In the genomic region with DNA sequence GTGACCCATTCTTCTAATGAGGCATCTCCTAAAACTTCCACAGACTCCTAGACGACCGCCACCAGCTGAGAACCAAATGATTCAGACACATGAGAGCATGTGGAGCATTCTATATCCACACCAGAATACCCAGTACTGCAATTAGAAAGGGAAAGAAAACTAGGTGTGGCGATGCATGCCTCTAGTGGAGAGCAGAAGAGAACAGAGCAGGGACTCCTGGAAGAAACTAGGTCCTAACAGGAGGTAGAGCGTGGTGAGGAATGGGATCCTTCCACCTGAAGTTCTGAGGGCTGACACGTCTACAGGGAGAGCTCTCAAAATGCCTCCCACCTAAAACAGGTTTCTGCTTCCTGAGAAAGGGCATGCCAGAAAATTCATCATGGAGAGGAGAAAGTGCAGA, we compare ENCODE assay signal across 27 mouse cellular contexts.
DNase-seq lines count a peak whose midpoint lies in the region; ATAC-seq and TF ChIP-seq lines count a peak whose summit lies in the region.
"Had no signal": no experiment of that assay in that cellular context is flagged by ENCODE, and none has a peak within 500 bp of the region (broad histone marks: within the 10 kb centered on the region; RNA-seq: fewer than 3 reads in every experiment).

No protein-coding gene starts in this region.

- no peak overlapping the region for H3K9ac ChIP-seq in limb, embryonic 13.5 days
- H3K9ac ChIP-seq in stomach, embryonic 15.5 days = no peak overlapping the region
- H3K9ac ChIP-seq: embryonic facial prominence, embryonic 12.5 days; embryonic facial prominence, embryonic 15.5 days; forebrain, postnatal 0 days; heart, embryonic 12.5 days; heart, embryonic 15.5 days; hindbrain, embryonic 13.5 days had no signal

- DNase-seq in heart, adult 11 months = peak; percentile 77
- DNase-seq in heart, embryonic 10.5 days (ENCODE audit: low spot score) = no peak
- no peak for DNase-seq in limb, embryonic 10.5 days (ENCODE audit: low spot score)
- DNase-seq in Muller cell, postnatal 12 days (ENCODE audit: inconsistent ontology term) = no peak
- no peak for DNase-seq in cerebellum, adult 2 months
- DNase-seq: adrenal gland, adult 2 months; adrenal gland, postnatal 25 days; B cell, adult 2 months; cerebellum, adult 18-20 months; cerebellum, adult 9-11 months; cerebellum, postnatal 25 days; forebrain, postnatal 0 days; gastrocnemius, postnatal 10 days; gastrocnemius, postnatal 36 days; heart, postnatal 10 days; heart, postnatal 36 days had no signal

- no peak for ATAC-seq in limb, embryonic 13.5 days (ENCODE audit: low FRiP score, low read depth)
- ATAC-seq in stomach, embryonic 15.5 days (ENCODE audit: insufficient read depth, low FRiP score, low read depth) = 0 out of 2 replicates have a peak, but pooled peaks have one; percentile 10
- ATAC-seq: forebrain, postnatal 0 days; hindbrain, embryonic 16.5 days had no signal

- H3K36me3 ChIP-seq in heart, embryonic 10.5 days = no peaks in the 10 kb centered on the region
- H3K36me3 ChIP-seq in limb, embryonic 13.5 days = no peaks in the 10 kb centered on the region
- no peaks in the 10 kb centered on the region for H3K36me3 ChIP-seq in limb, embryonic 10.5 days
- no peaks in the 10 kb centered on the region for H3K36me3 ChIP-seq in stomach, embryonic 15.5 days
- H3K36me3 ChIP-seq: embryonic facial prominence, embryonic 12.5 days; embryonic facial prominence, embryonic 15.5 days; G1E; heart, embryonic 12.5 days; heart, embryonic 15.5 days; hindbrain, embryonic 10.5 days; hindbrain, embryonic 13.5 days had no signal

- H3K4me2 ChIP-seq in limb, embryonic 13.5 days (replicated peaks) = no peak overlapping the region
- H3K4me2 ChIP-seq in stomach, embryonic 15.5 days = no peak overlapping the region
- H3K4me2 ChIP-seq: embryonic facial prominence, embryonic 12.5 days; embryonic facial prominence, embryonic 15.5 days; heart, embryonic 12.5 days; heart, embryonic 15.5 days; hindbrain, embryonic 13.5 days had no signal

- no peaks in the 10 kb centered on the region for H3K9me3 ChIP-seq in heart, embryonic 10.5 days
- H3K9me3 ChIP-seq in limb, embryonic 13.5 days = no peaks in the 10 kb centered on the region
- no peaks in the 10 kb centered on the region for H3K9me3 ChIP-seq in limb, embryonic 10.5 days (replicated peaks)
- H3K9me3 ChIP-seq in stomach, embryonic 15.5 days = no peaks in the 10 kb centered on the region
- H3K9me3 ChIP-seq: embryonic facial prominence, embryonic 12.5 days; embryonic facial prominence, embryonic 15.5 days; heart, embryonic 15.5 days; hindbrain, embryonic 10.5 days; hindbrain, embryonic 13.5 days had no signal

- no peak overlapping the region for H3K4me3 ChIP-seq in heart, embryonic 10.5 days
- H3K4me3 ChIP-seq in limb, embryonic 13.5 days = no peak overlapping the region
- H3K4me3 ChIP-seq in limb, embryonic 10.5 days = no peak overlapping the region
- no peak overlapping the region for H3K4me3 ChIP-seq in stomach, embryonic 15.5 days (replicated peaks)
- no peak overlapping the region for H3K4me3 ChIP-seq in cerebellum, adult 2 months (replicated peaks; ENCODE audit: insufficient read depth, low read depth, low read length)
- H3K4me3 ChIP-seq: embryonic facial prominence, embryonic 12.5 days; embryonic facial prominence, embryonic 15.5 days; heart, embryonic 12.5 days; heart, embryonic 15.5 days; hindbrain, embryonic 10.5 days; hindbrain, embryonic 13.5 days had no signal

- no peaks in the 10 kb centered on the region for H3K27me3 ChIP-seq in heart, embryonic 10.5 days (ENCODE audit: insufficient read depth, poor library complexity, severe bottlenecking)
- H3K27me3 ChIP-seq in limb, embryonic 13.5 days = no peaks in the 10 kb centered on the region
- no peaks in the 10 kb centered on the region for H3K27me3 ChIP-seq in limb, embryonic 10.5 days (ENCODE audit: low read depth, poor library complexity, severe bottlenecking)
- no peaks in the 10 kb centered on the region for H3K27me3 ChIP-seq in stomach, embryonic 15.5 days (replicated peaks)
- H3K27me3 ChIP-seq in cerebellum, adult 2 months (ENCODE audit: control insufficient read depth, insufficient read depth, low read length) = no peaks in the 10 kb centered on the region; the same call in 1 of the 2 replicates
- H3K27me3 ChIP-seq: CH12.LX; embryonic facial prominence, embryonic 12.5 days; embryonic facial prominence, embryonic 15.5 days; heart, embryonic 12.5 days; heart, embryonic 15.5 days; hindbrain, embryonic 13.5 days had no signal

- 91% methylated on average over 5 of the region's 5 CpGs for WGBS in heart, embryonic 10.5 days
- WGBS in limb, embryonic 13.5 days = 88% methylated on average over 5 of the region's 5 CpGs
- 87% methylated on average over 5 of the region's 5 CpGs for WGBS in limb, embryonic 10.5 days
- 76% methylated on average over 5 of the region's 5 CpGs for WGBS in stomach, embryonic 15.5 days
- 99% methylated on average over 5 of the region's 5 CpGs for WGBS in cerebellum, adult 2 months

- no peak overlapping the region for H3K27ac ChIP-seq in heart, embryonic 10.5 days
- H3K27ac ChIP-seq in limb, embryonic 13.5 days = peak overlapping the region; percentile 22; the same call in 1 of the 2 replicates
- no peak overlapping the region for H3K27ac ChIP-seq in limb, embryonic 10.5 days
- H3K27ac ChIP-seq in stomach, embryonic 15.5 days = peak overlapping the region; percentile 80; the same call in 1 of the 2 replicates
- H3K27ac ChIP-seq in cerebellum, adult 2 months (ENCODE audit: insufficient read depth, low read length) = no peak overlapping the region
- H3K27ac ChIP-seq: embryonic facial prominence, embryonic 12.5 days; embryonic facial prominence, embryonic 15.5 days; heart, embryonic 15.5 days; hindbrain, embryonic 10.5 days; hindbrain, embryonic 13.5 days had no signal

- no peak for TF ChIP-seq CTCF in cerebellum, adult 2 months (IDR thresholded peaks at IDR 0.05; ENCODE audit: borderline replicate concordance, insufficient read depth, low read depth, low read length)

- no peak for TF ChIP-seq POLR2A in cerebellum, adult 2 months (IDR thresholded peaks at IDR 0.05; ENCODE audit: borderline replicate concordance, insufficient read depth, low read length)

- H3K4me1 ChIP-seq in heart, embryonic 10.5 days = peaks cover 6% of the 10 kb centered on the region
- H3K4me1 ChIP-seq in limb, embryonic 13.5 days = peaks cover 17% of the 10 kb centered on the region
- H3K4me1 ChIP-seq in limb, embryonic 10.5 days = peaks cover 10% of the 10 kb centered on the region; the same call in 1 of the 2 replicates
- no peaks in the 10 kb centered on the region for H3K4me1 ChIP-seq in stomach, embryonic 15.5 days
- H3K4me1 ChIP-seq in cerebellum, adult 2 months (ENCODE audit: control insufficient read depth, insufficient read depth, low read length) = no peaks in the 10 kb centered on the region
- H3K4me1 ChIP-seq: embryonic facial prominence, embryonic 12.5 days; hindbrain, embryonic 13.5 days had no signal

Comparison
In these comparisons a context has a peak if more than half of its experiments do, and no peak if none do; other contexts are left out.
1. H3K27ac ChIP-seq: peak in limb, embryonic 13.5 days (single experiment) and stomach, embryonic 15.5 days (single experiment); none in heart, embryonic 10.5 days (single experiment), limb, embryonic 10.5 days (single experiment) and cerebellum, adult 2 months (single experiment).